Mouse (Mus musculus) neutrophil, adult 59 days (primary cell): Measurements from ENCODE around the gene Cryga. TPM values are rescaled to one million over a fixed set of nuclear protein-coding genes. Genes with fewer than 3 reads are reported as not detected.

Source experiments
- total RNA-seq, 2 experiments: library from RNA; stranded (reverse); gene quantifications; 1 replicate in 1 of 2; 2 replicates in 1 of 2; pipeline ENCODE4 v1.2.4; 2023

Cryga gene
- total RNA-seq, result not detected

DNA sequence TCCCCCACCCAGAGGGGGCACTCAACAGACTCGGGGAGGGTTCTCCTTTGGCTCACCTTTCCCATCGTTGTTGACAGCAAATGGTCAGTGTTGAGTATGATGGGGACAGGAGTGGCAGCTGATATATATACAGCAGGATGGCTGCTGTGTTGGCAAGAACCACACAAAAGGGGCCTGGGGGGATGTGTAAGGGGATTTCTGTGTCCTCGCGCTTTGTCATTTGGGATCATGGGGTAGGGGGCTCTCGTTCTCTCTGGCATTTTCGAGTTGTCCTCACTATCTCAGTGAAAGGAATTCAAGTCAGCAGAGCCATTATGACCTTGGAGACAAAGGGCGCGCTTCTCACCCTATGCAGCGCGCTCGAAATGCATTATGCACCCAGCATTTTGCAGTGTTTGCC, at the start of gene Cryga:
TSS of gene Cryga (minus strand) at position 101 of the 400 bp plus-strand sequence.

GRCm38 (mm10) chr1:65122574-65123372, 19.6 kb upstream of the Cryga start, which contains the start of gene D630023F18Rik:
TSS of gene D630023F18Rik (minus strand) at chr1:65123214.

DNA sequence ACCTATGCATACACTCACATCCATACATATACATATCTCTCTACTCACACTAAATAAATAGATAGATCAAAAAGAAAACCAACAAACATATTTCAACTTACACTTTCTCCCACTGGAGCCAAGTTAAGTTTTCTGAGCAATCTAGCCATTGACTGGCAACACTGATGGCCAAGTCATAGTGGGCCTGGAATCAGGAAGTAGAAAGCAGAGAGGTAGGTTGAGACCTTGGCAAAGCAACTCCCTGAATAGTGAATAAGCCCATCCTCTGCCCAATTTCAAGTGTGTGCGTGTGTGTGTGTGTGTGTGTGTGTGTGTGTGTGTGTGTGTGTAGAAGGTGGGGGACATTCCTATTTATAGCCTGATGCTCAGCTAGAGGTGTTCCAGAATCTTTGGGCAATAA, 16.3 kb upstream of the Cryga start, which contains the start of gene Gm28845:
TSS of gene Gm28845 (minus strand) at position 121 of the 400 bp plus-strand sequence.

DNA sequence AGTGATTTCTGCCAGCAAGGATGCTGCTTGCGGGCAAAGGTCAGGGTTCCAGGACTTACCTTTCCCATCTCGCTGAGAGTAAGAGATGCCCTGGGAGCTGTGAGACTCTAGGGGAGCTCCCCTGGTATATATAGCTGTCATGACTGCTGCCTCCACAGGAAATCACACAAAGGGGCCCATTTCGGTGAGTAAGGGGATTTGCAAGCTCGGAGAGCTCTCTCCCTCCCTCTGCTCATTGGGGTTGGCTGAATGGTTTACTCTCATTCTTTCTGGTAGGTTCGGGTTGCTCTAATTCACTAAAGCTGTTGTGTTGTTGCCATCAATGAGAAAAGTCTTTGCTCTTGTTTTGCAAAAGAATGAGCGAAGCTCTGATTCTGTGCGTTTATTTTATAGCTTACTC, 21.0 kb downstream of the Cryga start, which contains the start of gene Crygb:
TSS of gene Crygb (minus strand) at position 101 of the 400 bp plus-strand sequence.

DNA sequence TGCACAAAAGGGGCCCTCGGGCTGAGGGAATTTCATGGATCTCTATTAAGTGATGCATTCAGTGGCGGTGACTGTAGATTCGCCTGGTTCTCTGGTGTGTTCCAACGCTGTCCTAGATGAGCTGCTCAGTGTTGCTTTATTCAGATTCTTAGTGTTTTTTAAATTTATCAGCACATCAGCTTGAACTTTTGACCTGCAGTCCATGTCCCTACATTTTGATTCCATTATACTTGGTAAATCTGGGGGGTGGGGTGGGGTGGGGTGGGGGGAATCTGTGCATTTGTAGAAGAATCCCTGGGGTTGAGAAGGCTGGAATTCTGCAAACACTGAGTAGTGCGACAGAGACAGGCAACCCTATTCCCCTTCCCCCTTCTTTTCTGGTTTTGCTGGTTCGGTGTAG, 29.6 kb downstream of the Cryga start, which contains the start of gene Crygc:
TSS of gene Crygc (minus strand) at position 101 of the 400 bp plus-strand sequence.

DNA sequence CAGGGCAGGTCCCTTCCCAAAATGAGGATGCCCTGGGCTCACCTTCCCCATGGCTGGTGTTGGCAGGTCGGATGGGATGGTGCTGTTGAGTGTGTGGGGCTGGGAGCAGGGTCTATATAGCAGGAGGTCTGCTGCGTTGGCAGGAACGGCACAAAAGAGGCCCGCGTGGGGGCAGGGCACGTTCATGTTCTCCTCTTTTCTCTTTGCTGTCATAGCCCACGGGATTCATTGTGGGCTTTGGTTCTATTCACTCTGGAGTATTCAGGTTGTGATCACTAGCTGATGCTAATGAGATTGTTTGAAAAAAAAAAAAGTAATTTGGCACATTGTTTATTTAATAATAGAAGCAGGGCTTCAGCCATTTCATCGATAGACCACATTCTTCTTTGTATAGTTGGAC, 39.8 kb downstream of the Cryga start, which contains the start of gene Crygd:
TSS of gene Crygd (minus strand) at position 101 of the 400 bp plus-strand sequence.

GRCm38 (mm10) chr1:65050952-65051351, 52.2 kb downstream of the Cryga start, which contains the start of gene Cryge:
TSS of gene Cryge (minus strand) at chr1:65051149.

Other genes starting within 250 kb of the Cryga start
- gene Plekhm3, start 146.5 kb downstream of the Cryga start, total RNA-seq, result 10 to 100 TPM; 52.3 to 65.4 TPM
- not detected for gene Akr1cl, start 70.6 kb downstream of the Cryga start, total RNA-seq
- not detected for gene Cryge, start 52.2 kb downstream of the Cryga start, total RNA-seq
- not detected for gene Crygd, start 39.9 kb downstream of the Cryga start, total RNA-seq
- not detected for gene Crygc, start 29.7 kb downstream of the Cryga start, total RNA-seq
- gene Crygb, start 21.1 kb downstream of the Cryga start, total RNA-seq, result not detected
- not detected for gene Gm28845, start 16.2 kb upstream of the Cryga start, total RNA-seq
- 1 to 10 TPM in 1 of 2 experiments, under 1 TPM in 1; 0.95 to 1.5 TPM for gene D630023F18Rik, start 19.8 kb upstream of the Cryga start, total RNA-seq
- 10 to 100 TPM; 68.4 to 85.3 TPM for gene Idh1, start 83.1 kb upstream of the Cryga start, total RNA-seq
- 10 to 100 TPM; 32.0 to 38.4 TPM for gene Pikfyve, start 83.3 kb upstream of the Cryga start, total RNA-seq
- not detected for gene Pth2r, start 178.7 kb upstream of the Cryga start, total RNA-seq